Mouse (Mus musculus): Measurements from ENCODE around the gene Tmc1. TPM values are rescaled to one million over a fixed set of nuclear protein-coding genes. Genes with fewer than 3 reads are reported as not detected.

The Tmc1 gene
- polyA plus RNA-seq, 1 experiment from 2014 or later, result 0.31 TPM

GRCm38 (mm10) chr19:20792811-20793210 is 161.2 kb downstream of the Tmc1 start:
- Histone ChIP-seq H3K4me1 (replicated peaks) (no peaks in the 10 kb centered on the region), H3K27ac (no peak overlapping the region), H3K9me3 (no peaks in the 10 kb centered on the region), H3K36me3 (no peaks in the 10 kb centered on the region), H3K4me3 (no peak overlapping the region), H3K27me3 (ENCODE audit: insufficient read depth, poor library complexity, severe bottlenecking) (no peaks in the 10 kb centered on the region)
- DNase-seq (ENCODE audit: low spot score), result no peak
- WGBS, result 97% methylated on average over 2 of the region's 2 CpGs

- Histone ChIP-seq H3K27ac (no peak overlapping the region), H3K4me1 (replicated peaks) (no peaks in the 10 kb centered on the region), H3K9me3 (no peaks in the 10 kb centered on the region), H3K36me3 (no peaks in the 10 kb centered on the region), H3K27me3 (ENCODE audit: insufficient read depth, poor library complexity, severe bottlenecking) (no peaks in the 10 kb centered on the region), H3K4me3 (no peak overlapping the region)
- no peak for DNase-seq (ENCODE audit: low spot score)
- WGBS, result 85% methylated on average over 6 of the region's 6 CpGs
Observed at GRCm38 (mm10) chr19:20787289-20787688, 166.7 kb downstream of the Tmc1 start.

GRCm38 (mm10) chr19:20775681-20776080 is 178.3 kb downstream of the Tmc1 start:
- WGBS, result 71% methylated on average over 2 of the region's 2 CpGs
- H3K9me3 ChIP-seq, result no peaks in the 10 kb centered on the region

GRCm38 (mm10) chr19:20773941-20774340 is 180.1 kb downstream of the Tmc1 start:
- WGBS, result 91% methylated on average over 7 of the region's 7 CpGs
- DNase-seq (ENCODE audit: low spot score), result no peak

More at GRCm38 (mm10) chr19:20775681-20776080, 178.3 kb downstream of the Tmc1 start:
- Histone ChIP-seq H3K36me3 (no peaks in the 10 kb centered on the region), H3K4me3 (no peak overlapping the region), H3K4me1 (replicated peaks) (no peaks in the 10 kb centered on the region), H3K27ac (no peak overlapping the region), H3K27me3 (ENCODE audit: insufficient read depth, poor library complexity, severe bottlenecking) (no peaks in the 10 kb centered on the region)
- DNase-seq (ENCODE audit: low spot score), result no peak

GRCm38 (mm10) chr19:20764214-20764613 is 189.8 kb downstream of the Tmc1 start:
- no peaks in the 10 kb centered on the region for H3K4me1 ChIP-seq (replicated peaks)
- no peak overlapping the region for H3K4me3 ChIP-seq
- WGBS, result 19% methylated on average over 1 of the region's 1 CpGs
- no peak overlapping the region for H3K27ac ChIP-seq
- no peaks in the 10 kb centered on the region for H3K36me3 ChIP-seq
- H3K9me3 ChIP-seq, result no peaks in the 10 kb centered on the region
- H3K27me3 ChIP-seq (ENCODE audit: insufficient read depth, poor library complexity, severe bottlenecking), result no peaks in the 10 kb centered on the region
- DNase-seq (ENCODE audit: low spot score), result no peak

More at GRCm38 (mm10) chr19:20773941-20774340, 180.1 kb downstream of the Tmc1 start:
- H3K27me3 ChIP-seq (ENCODE audit: insufficient read depth, poor library complexity, severe bottlenecking), result no peaks in the 10 kb centered on the region
- no peaks in the 10 kb centered on the region for H3K9me3 ChIP-seq
- H3K4me1 ChIP-seq (replicated peaks), result no peaks in the 10 kb centered on the region
- no peak overlapping the region for H3K27ac ChIP-seq
- H3K36me3 ChIP-seq, result no peaks in the 10 kb centered on the region
- H3K4me3 ChIP-seq, result no peak overlapping the region

- Histone ChIP-seq H3K27ac (no peak overlapping the region), H3K9me3 (no peaks in the 10 kb centered on the region), H3K4me1 (replicated peaks) (no peaks in the 10 kb centered on the region), H3K27me3 (ENCODE audit: insufficient read depth, poor library complexity, severe bottlenecking) (no peaks in the 10 kb centered on the region), H3K36me3 (no peaks in the 10 kb centered on the region), H3K4me3 (no peak overlapping the region)
- WGBS, result 77% methylated on average over 4 of the region's 4 CpGs
- no peak for DNase-seq (ENCODE audit: low spot score)
Observed at GRCm38 (mm10) chr19:20761675-20762426, 192.2 kb downstream of the Tmc1 start.

GRCm38 (mm10) chr19:20761119-20761518 is 192.9 kb downstream of the Tmc1 start:
- H3K4me1 ChIP-seq (replicated peaks), result no peaks in the 10 kb centered on the region
- no peak overlapping the region for H3K27ac ChIP-seq

GRCm38 (mm10) chr19:20744630-20745029 is 209.4 kb downstream of the Tmc1 start:
- no peaks in the 10 kb centered on the region for H3K4me1 ChIP-seq (replicated peaks)
- 87% methylated on average over 1 of the region's 1 CpGs for WGBS

More at GRCm38 (mm10) chr19:20761119-20761518, 192.9 kb downstream of the Tmc1 start:
- WGBS, result 89% methylated on average over 3 of the region's 3 CpGs
- Histone ChIP-seq H3K4me3 (no peak overlapping the region), H3K36me3 (no peaks in the 10 kb centered on the region), H3K27me3 (ENCODE audit: insufficient read depth, poor library complexity, severe bottlenecking) (no peaks in the 10 kb centered on the region), H3K9me3 (no peaks in the 10 kb centered on the region)
- DNase-seq (ENCODE audit: low spot score), result no peak

More at GRCm38 (mm10) chr19:20744630-20745029, 209.4 kb downstream of the Tmc1 start:
- Histone ChIP-seq H3K9me3 (no peaks in the 10 kb centered on the region), H3K27ac (no peak overlapping the region), H3K36me3 (no peaks in the 10 kb centered on the region), H3K27me3 (ENCODE audit: insufficient read depth, poor library complexity, severe bottlenecking) (no peaks in the 10 kb centered on the region), H3K4me3 (no peak overlapping the region)
- no peak for DNase-seq (ENCODE audit: low spot score)

Other genes with a start within 250 kb of the Tmc1 start
- 0.77 and 1.1 TPM in 2 replicates for gene Aldh1a7, start 226.6 kb downstream of the Tmc1 start, polyA plus RNA-seq (2016; fragmentation: Nextera tagmentation; extraction: Ambion mirVana)